Mouse (Mus musculus) cerebellum, adult 18-20 months (tissue): ENCODE measurements at regions not wholly inside any gene's neighbourhood (a gene's known extent, or its start where the extent isn't known, plus 50 kb on each side); places are given as distances from the start of the nearest gene placed in this dataset.

Experiments
- DNase-seq, 2 experiments: peaks; one replicate each; pipeline ENCODE4 v3.0.0; 2021

GRCm38 (mm10) chr3:9373896-9374295, 236.0 kb downstream of the Zfp704 start:
- no peak for DNase-seq

DNA sequence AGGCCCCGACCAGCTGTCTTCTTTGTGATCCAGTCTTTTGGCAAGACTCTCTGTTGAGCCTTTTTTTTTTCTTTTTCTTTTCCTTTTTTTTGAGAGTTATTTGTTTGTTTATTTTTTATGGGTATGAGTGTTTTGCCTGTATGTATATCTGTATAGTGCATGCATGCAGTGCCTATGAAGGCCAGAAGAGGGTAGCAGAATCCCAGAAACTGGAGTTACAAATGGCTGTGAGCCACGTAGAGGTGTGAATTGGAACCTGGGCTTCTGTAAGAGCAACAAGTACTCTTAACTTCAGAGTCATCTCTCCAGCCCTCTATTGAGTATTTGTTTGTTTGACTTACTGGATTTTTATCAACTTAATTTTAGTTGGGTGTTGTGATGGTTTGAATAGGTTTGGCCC, 239.8 kb downstream of the Zfp704 start:
- DNase-seq, result no peak

DNA sequence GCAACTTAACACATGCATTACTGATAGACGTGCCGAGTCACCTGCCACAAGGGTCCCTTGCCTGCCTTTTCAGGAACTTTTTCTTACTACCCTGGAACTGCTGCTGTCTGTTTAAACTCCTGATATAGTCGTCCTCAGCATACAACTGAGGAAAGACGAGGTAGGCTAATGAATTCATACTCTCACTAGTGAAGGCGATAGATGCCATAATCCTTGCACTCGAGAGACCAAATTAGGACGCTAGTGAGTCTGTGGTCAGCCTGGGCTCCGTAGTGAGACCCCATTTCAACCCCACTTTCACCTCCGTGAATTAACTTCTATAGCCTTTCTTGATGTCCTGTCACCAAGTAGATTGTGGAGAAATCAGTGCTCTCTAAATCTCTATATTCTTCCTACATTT, 244.1 kb downstream of the Zfp704 start:
- no peak for DNase-seq

DNA sequence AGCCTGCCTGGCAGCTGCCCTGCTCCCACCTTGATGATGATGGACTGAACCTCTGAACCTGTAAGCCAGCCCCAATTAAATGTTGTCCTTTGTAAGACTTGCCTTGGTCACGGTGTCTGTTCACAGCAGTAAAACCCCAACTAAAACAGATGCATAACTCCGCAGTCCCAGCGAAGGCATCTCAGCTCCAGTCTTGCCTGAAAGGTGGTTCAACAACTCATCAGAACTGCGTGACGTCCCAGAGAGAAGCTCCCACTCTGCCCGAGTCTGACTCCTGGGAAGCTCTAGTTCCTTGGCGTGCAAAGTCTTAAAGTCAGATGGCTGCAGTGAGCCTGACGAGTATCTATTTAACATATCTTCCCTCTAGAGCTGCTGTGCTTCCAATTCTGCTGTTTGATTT, 250.7 kb downstream of the Zfp704 start:
- DNase-seq, result no peak

- DNase-seq, result no peak
Measured at GRCm38 (mm10) chr3:9358111-9358510, 251.8 kb downstream of the Zfp704 start.

DNA sequence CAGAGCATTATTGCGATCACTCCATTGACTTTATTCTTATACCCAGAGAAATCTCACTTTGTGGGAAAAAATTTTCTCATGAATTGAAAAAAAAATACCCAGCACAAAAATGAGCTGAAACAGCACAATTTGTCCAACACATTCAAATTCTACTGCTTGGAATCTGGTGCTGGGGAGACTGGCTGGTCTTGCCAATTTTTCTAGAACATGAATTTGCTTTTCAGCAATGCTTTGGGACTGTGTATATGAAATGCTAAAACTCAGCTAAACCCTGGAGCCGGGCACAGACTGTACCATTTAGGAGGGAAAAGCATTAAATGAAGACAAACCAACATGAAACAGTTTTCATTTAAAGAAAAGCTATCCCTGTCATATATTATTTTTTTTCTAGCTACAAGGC, 252.2 kb downstream of the Zfp704 start:
- DNase-seq, result no peak

- DNase-seq, result no peak
Measured at GRCm38 (mm10) chr3:9355875-9356274, 254.0 kb downstream of the Zfp704 start.

- no peak for DNase-seq
Measured at GRCm38 (mm10) chr3:9354756-9355155, 255.1 kb downstream of the Zfp704 start.

DNA sequence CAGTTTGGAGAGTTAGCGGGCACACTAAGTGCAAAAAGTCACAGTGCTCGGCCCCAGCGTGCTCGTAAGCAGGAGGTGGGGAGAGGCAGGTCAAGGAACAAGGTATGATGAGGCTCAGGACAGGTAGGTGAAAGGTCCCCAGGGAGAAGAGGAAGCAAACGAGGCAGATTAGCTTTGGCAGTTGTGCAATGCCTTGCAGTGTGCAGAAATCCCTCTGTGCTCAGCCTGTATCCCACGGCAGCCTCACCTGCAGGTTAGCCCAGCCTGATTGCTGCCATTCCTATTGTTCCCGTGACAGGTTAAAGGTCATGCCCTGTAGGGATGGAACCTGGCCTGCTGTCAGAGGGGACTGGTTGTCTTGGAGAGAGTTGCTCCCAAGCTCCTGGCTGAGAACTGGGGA, 257.6 kb downstream of the Zfp704 start:
- no peak for DNase-seq

GRCm38 (mm10) chr3:9349822-9350221, 260.1 kb downstream of the Zfp704 start:
- no peak for DNase-seq

DNA sequence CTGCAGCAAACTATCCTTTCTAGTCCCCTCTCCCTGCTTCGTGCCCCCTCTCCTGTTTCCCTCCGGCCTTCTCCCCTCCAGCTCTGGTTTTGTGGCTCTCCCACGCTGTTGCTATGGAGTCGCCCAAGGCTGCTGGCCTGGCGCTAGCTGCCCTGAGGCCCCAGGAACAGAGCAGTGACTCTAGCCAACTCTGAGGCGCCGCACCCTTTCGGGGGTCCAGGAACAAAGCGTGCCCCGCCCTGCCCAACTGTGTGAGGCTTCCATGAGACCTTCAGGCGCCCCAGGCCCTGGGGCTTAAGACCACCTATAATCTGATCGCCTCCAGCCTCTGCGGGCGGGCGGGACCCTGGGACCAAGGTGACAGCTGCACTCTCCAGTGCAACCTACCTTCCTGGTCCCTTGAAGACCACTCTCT, 262.4 kb downstream of the Zfp704 start:
- peak in 1 of 2 experiments; percentile 9 for DNase-seq

DNA sequence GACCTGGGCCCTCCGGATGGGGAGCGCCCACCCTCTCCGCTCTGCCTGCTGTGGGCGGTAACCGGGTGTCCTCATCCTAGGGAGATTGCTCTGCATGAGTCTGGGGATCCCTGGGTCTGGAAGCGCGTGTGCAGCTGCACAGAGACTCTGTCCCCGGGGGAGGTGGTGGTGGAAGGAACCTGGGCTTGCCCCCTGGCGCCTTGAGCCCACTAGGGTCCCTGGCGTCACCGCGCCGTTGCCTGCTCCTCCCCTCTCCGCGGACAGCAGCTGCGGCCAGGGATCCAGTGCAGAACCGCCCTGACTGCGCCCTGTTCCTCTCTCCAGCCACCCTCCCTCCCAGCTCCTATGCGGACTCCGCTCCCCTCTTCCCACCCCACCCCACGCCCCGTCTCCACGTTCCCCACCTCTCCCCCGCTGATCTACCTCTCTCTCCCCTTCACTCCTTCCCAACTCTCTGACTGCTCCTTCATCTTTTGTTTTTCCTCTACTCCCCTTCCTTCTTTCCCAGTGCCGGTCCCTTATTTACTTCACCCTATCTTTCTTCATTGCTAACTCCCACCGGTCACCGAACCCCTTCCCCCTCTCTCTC, 262.9 kb downstream of the Zfp704 start:
- DNase-seq, result peak; percentile 5 to 11

- DNase-seq, result no peak
Measured at GRCm38 (mm10) chr3:9346356-9346755, 263.5 kb downstream of the Zfp704 start.

DNA sequence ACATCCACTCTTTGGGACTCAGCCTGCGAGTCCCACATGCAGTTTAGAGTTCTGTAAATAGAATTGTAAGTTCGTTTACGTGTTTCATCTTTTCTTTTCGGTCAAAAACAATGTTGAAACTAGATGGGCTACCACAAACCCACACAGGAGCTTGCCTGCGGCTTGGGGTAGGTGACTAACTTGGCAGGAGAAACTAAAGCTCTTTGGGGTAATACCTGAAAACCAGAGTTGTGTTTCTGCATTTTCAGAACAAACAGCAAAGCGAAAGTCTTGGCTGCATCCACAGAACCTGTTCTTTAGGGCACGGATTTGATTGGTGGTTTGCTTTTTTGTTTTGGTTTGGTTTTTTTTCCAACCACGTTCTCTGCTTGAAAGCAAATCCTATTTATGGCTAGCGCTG, 264.0 kb downstream of the Zfp704 start:
- DNase-seq, result no peak

DNA sequence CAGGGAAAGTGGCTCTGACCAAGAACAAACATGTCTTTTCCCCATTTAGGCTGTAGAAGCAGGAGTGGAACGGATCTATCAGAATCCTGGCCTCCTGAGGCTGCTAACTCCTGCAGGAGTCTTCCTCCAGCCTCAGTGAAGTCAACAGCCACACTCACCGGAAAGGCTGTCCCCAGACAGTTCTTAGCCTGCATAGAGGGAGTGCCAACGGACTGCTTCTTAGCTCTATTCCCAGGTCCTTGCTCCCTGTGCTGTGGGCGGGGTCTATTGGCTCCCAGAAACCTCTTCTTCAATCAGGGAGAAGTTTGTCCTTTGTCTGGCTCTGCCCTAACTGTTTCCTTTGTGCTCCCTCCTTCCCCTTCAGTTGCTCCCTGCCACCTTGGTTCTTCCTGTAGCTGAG, 266.3 kb downstream of the Zfp704 start:
- DNase-seq, result no peak

GRCm38 (mm10) chr3:9342167-9342566, 267.7 kb downstream of the Zfp704 start:
- DNase-seq, result no peak

DNA sequence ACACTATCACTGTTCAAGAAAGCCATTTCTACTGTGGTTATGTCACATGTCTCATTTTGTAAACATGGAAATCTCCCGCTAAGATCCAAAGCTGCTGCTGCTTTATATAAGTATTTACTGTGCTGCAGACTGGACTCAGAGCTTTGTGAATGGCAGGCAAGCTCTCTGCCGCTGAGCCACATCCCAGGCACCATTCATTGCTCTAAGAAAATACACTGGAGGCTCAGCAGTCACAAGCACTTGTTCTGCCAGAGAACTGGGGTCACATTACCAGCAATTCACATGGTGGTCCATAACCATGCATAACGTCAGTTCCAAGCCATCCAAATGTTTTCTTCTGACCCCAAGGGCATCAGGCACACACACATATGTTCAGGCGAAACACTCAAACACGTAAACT, 268.2 kb downstream of the Zfp704 start:
- no peak for DNase-seq

DNA sequence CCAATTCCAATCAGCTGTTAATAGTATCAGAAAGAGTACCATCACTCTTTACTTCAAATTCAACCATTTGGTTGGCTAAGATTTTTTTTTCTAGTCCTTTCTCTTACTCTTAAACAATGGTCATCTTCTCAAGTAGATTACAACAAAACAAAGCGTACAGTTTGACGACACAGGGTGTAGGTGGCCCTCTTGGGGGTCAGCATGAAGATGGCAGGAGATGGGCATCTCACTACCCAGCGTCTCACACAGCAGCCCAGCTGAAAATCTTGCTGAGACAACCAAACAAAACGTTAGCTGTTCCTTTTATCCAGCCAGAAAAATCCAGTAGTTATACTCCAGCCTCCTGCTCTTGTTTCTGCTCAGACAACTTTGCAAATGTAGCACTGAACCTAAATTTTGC, 268.6 kb downstream of the Zfp704 start:
- no peak for DNase-seq

- DNase-seq, result peak in 1 of 2 experiments; percentile 10
Measured at GRCm38 (mm10) chr3:9340788-9341187, 269.1 kb downstream of the Zfp704 start.

DNA sequence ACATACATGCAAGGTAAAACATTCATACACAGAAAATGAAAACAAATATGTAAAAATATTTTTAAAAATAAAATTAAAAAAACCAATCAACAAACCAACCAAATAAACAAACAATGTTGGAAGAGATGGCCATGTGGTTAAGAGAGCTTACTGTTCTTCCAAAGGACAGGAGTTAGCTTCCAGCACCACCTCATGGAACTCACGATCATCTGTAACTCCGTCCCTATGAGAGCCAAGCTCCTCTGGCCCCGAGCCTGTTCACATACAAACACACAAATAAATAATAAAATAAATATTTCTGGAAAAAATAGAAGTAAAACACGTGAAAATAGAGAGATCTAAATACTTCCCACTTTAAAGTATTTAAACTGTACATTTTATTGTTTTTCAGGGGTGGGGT, 269.5 kb downstream of the Zfp704 start:
- DNase-seq, result no peak

DNA sequence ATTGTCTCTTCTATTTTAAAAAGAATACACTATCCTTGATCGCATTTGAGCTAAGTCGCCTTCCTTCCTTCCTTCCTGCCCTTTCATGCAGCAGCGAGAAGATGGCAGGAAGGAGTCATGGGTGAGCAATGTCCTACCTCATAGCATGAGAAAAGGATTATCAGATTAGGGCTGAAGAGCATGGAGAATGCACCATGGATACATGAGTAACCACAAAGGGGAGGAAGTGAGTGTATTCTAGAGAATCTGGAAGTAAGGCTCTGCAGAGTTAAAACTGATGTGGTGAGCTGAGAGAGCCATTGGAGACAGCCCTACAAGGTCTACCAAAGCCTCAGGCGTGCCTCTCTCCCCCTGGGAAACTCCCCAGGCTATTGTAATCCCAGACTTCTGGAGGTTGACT, 270.2 kb downstream of the Zfp704 start:
- no peak for DNase-seq

GRCm38 (mm10) chr3:9335580-9335979, 274.3 kb downstream of the Zfp704 start:
- no peak for DNase-seq
